Mouse (Mus musculus): ENCODE results near the gene Cwf19l1.

DNA sequence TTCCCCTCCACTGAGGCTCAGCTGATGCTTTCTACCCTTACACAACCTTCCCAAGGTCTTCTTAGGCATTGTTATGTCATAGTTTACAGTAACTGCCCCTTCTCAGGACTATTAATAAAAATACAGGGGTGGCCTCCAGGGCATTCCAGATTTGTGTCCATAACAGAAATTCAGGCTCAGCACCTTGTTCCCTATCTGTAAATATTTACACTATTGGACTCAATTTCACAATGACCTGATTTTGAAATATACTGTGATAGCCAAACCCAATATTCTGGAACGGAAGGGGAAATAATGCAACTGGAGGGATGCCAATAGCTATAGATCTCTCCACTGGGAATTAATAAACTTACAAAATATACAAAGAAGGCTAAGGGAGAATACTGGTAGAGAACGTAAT lies 7.1 kb downstream of the Cwf19l1 start:
- TF ChIP-seq POLR2AphosphoS2 (IDR thresholded peaks at IDR 0.05; ENCODE audit: insufficient read length, low read depth), result no peak
- TF ChIP-seq POLR2A (IDR thresholded peaks at IDR 0.05; ENCODE audit: insufficient read length, low read depth), result no peak
- no peak for TF ChIP-seq MYOD1 (IDR thresholded peaks at IDR 0.05; ENCODE audit: control insufficient read depth in 1 of 3, insufficient read length in 2 of 3, low read depth in 2 of 3)
- TF ChIP-seq MYOG (IDR thresholded peaks at IDR 0.05; ENCODE audit: control insufficient read depth in 1 of 3, insufficient read depth in 1 of 3, insufficient read length in 2 of 3, low read depth in 2 of 3), result no peak
- no peak for TF ChIP-seq USF1 (IDR thresholded peaks at IDR 0.05; ENCODE audit: low read depth)
- TF ChIP-seq TCF3 (IDR thresholded peaks at IDR 0.05; ENCODE audit: insufficient read length, low read depth), result no peak
- TF ChIP-seq CEBPB (IDR thresholded peaks at IDR 0.05; ENCODE audit: insufficient read depth, poor library complexity, severe bottlenecking), result no peak
- TF ChIP-seq TCF12 (IDR thresholded peaks at IDR 0.05; ENCODE audit: insufficient read depth, poor library complexity, severe bottlenecking), result no peak

Measured in myocyte (in vitro differentiated cells).